25 mouse cellular contexts compared by ENCODE assay signal in genomic region chr4:31203286-31203685, GRCm38 (mm10).
A peak's percentile ranks its signal among the peaks of the same experiment; 100 is the strongest.
DNase-seq lines count a peak whose midpoint lies in the region; ATAC-seq and TF ChIP-seq lines count a peak whose summit lies in the region.
"Had no signal": no experiment of that assay in that cellular context is flagged by ENCODE, and none has a peak within 500 bp of the region (broad histone marks: within the 10 kb centered on the region; RNA-seq: fewer than 3 reads in every experiment).

No protein-coding gene starts in this region.

- no peak overlapping the region for H3K4me2 ChIP-seq in embryonic facial prominence, embryonic 14.5 days (ENCODE audit: low read depth, low read length)
- H3K4me2 ChIP-seq in kidney, embryonic 15.5 days = no peak overlapping the region
- no peak overlapping the region for H3K4me2 ChIP-seq in kidney, postnatal 0 days (ENCODE audit: low read length)
- H3K4me2 ChIP-seq in neural tube, embryonic 11.5 days (ENCODE audit: low read depth) = no peak overlapping the region
- H3K4me2 ChIP-seq in neural tube, embryonic 15.5 days = no peak overlapping the region
- H3K4me2 ChIP-seq: embryonic facial prominence, embryonic 13.5 days; forebrain, embryonic 13.5 days; forebrain, embryonic 15.5 days had no signal

- no peaks in the 10 kb centered on the region for H3K36me3 ChIP-seq in embryonic facial prominence, embryonic 14.5 days (ENCODE audit: control insufficient read depth, insufficient read depth, low read length)
- H3K36me3 ChIP-seq in embryonic facial prominence, embryonic 10.5 days (replicated peaks) = no peaks in the 10 kb centered on the region
- no peaks in the 10 kb centered on the region for H3K36me3 ChIP-seq in kidney, embryonic 15.5 days
- H3K36me3 ChIP-seq in kidney, postnatal 0 days (ENCODE audit: insufficient read depth, low read length) = no peaks in the 10 kb centered on the region
- no peaks in the 10 kb centered on the region for H3K36me3 ChIP-seq in neural tube, embryonic 11.5 days (ENCODE audit: control insufficient read depth, insufficient read depth, low read length)
- no peaks in the 10 kb centered on the region for H3K36me3 ChIP-seq in neural tube, embryonic 15.5 days
- H3K36me3 ChIP-seq: embryonic facial prominence, embryonic 13.5 days; forebrain, embryonic 15.5 days; G1E had no signal

- no peak overlapping the region for H3K4me3 ChIP-seq in embryonic facial prominence, embryonic 14.5 days (ENCODE audit: low read depth, low read length)
- H3K4me3 ChIP-seq in embryonic facial prominence, embryonic 10.5 days = no peak overlapping the region
- H3K4me3 ChIP-seq in kidney, embryonic 15.5 days (replicated peaks) = no peak overlapping the region
- H3K4me3 ChIP-seq in kidney, postnatal 0 days (replicated peaks; ENCODE audit: low read depth, low read length) = no peak overlapping the region
- no peak overlapping the region for H3K4me3 ChIP-seq in neural tube, embryonic 11.5 days (ENCODE audit: low read depth, low read length)
- H3K4me3 ChIP-seq in neural tube, embryonic 15.5 days (replicated peaks) = no peak overlapping the region
- H3K4me3 ChIP-seq: embryonic facial prominence, embryonic 13.5 days; forebrain, embryonic 13.5 days; forebrain, embryonic 15.5 days had no signal

- no peaks in the 10 kb centered on the region for H3K4me1 ChIP-seq in embryonic facial prominence, embryonic 14.5 days (ENCODE audit: control insufficient read depth, insufficient read depth, low read length)
- H3K4me1 ChIP-seq in embryonic facial prominence, embryonic 10.5 days = no peaks in the 10 kb centered on the region
- H3K4me1 ChIP-seq in kidney, embryonic 15.5 days = no peaks in the 10 kb centered on the region
- H3K4me1 ChIP-seq in kidney, postnatal 0 days (replicated peaks; ENCODE audit: insufficient read depth, low read length) = no peaks in the 10 kb centered on the region
- no peaks in the 10 kb centered on the region for H3K4me1 ChIP-seq in neural tube, embryonic 11.5 days (ENCODE audit: control insufficient read depth, insufficient read depth, low read length)
- H3K4me1 ChIP-seq in neural tube, embryonic 15.5 days = no peaks in the 10 kb centered on the region
- H3K4me1 ChIP-seq: embryonic facial prominence, embryonic 13.5 days had no signal

- no peak overlapping the region for H3K9ac ChIP-seq in embryonic facial prominence, embryonic 14.5 days (ENCODE audit: low read depth, low read length)
- H3K9ac ChIP-seq in kidney, embryonic 15.5 days = no peak overlapping the region
- H3K9ac ChIP-seq in kidney, postnatal 0 days (ENCODE audit: low read depth, low read length) = no peak overlapping the region
- no peak overlapping the region for H3K9ac ChIP-seq in neural tube, embryonic 11.5 days (ENCODE audit: low read length)
- no peak overlapping the region for H3K9ac ChIP-seq in neural tube, embryonic 15.5 days (replicated peaks)
- H3K9ac ChIP-seq: embryonic facial prominence, embryonic 13.5 days; forebrain, embryonic 13.5 days; forebrain, embryonic 15.5 days; forebrain, postnatal 0 days had no signal

- 56% methylated on average over 3 of the region's 3 CpGs for WGBS in embryonic facial prominence, embryonic 14.5 days
- WGBS in embryonic facial prominence, embryonic 10.5 days = 78% methylated on average over 3 of the region's 3 CpGs
- WGBS in kidney, embryonic 15.5 days = 23% methylated on average over 3 of the region's 3 CpGs
- 52% methylated on average over 3 of the region's 3 CpGs for whole genome bisulfite sequencing in kidney, postnatal 0 days
- 57% methylated on average over 3 of the region's 3 CpGs for WGBS in neural tube, embryonic 11.5 days
- WGBS in neural tube, embryonic 15.5 days = 68% methylated on average over 3 of the region's 3 CpGs

- no peaks in the 10 kb centered on the region for H3K9me3 ChIP-seq in embryonic facial prominence, embryonic 14.5 days (ENCODE audit: control insufficient read depth, low read length)
- H3K9me3 ChIP-seq in embryonic facial prominence, embryonic 10.5 days = no peaks in the 10 kb centered on the region
- H3K9me3 ChIP-seq in kidney, embryonic 15.5 days (replicated peaks) = no peaks in the 10 kb centered on the region
- no peaks in the 10 kb centered on the region for H3K9me3 ChIP-seq in kidney, postnatal 0 days (replicated peaks; ENCODE audit: low read length)
- H3K9me3 ChIP-seq in neural tube, embryonic 11.5 days (ENCODE audit: control insufficient read depth, low read length) = no peaks in the 10 kb centered on the region
- no peaks in the 10 kb centered on the region for H3K9me3 ChIP-seq in neural tube, embryonic 15.5 days (replicated peaks)
- H3K9me3 ChIP-seq: embryonic facial prominence, embryonic 13.5 days; forebrain, embryonic 13.5 days; forebrain, embryonic 15.5 days had no signal

- no peak overlapping the region for H3K27ac ChIP-seq in embryonic facial prominence, embryonic 14.5 days (replicated peaks; ENCODE audit: low read depth, low read length)
- H3K27ac ChIP-seq in embryonic facial prominence, embryonic 10.5 days (replicated peaks) = no peak overlapping the region
- H3K27ac ChIP-seq in kidney, embryonic 15.5 days = no peak overlapping the region
- H3K27ac ChIP-seq in kidney, postnatal 0 days = no peak overlapping the region
- H3K27ac ChIP-seq in neural tube, embryonic 11.5 days (ENCODE audit: low read depth, low read length) = no peak overlapping the region
- no peak overlapping the region for H3K27ac ChIP-seq in neural tube, embryonic 15.5 days (replicated peaks)
- H3K27ac ChIP-seq: embryonic facial prominence, embryonic 13.5 days; forebrain, embryonic 13.5 days; forebrain, embryonic 15.5 days had no signal

- ATAC-seq in embryonic facial prominence, embryonic 14.5 days (ENCODE audit: low read depth) = no peak
- peak; percentile 85 for ATAC-seq in kidney, embryonic 15.5 days (replicated peaks; ENCODE audit: low FRiP score)
- 0 out of 2 replicates have a peak, but pooled peaks have one; percentile 73 for ATAC-seq in kidney, postnatal 0 days (replicated peaks; ENCODE audit: low FRiP score, low read depth)
- no peak for ATAC-seq in neural tube, embryonic 11.5 days (ENCODE audit: insufficient read depth, low FRiP score, low TSS enrichment)
- no peak for ATAC-seq in neural tube, embryonic 15.5 days (ENCODE audit: low FRiP score)
- ATAC-seq: activated CD4-positive, CD25-positive, alpha-beta regulatory T cell, adult 4 months; CD4-positive, CD25-positive, alpha-beta regulatory T cell, adult 4 months; forebrain, embryonic 13.5 days; forebrain, embryonic 15.5 days; forebrain, postnatal 0 days; Patski had no signal

- H3K27me3 ChIP-seq in embryonic facial prominence, embryonic 14.5 days (replicated peaks; ENCODE audit: control insufficient read depth, insufficient read depth, low read length) = no peaks in the 10 kb centered on the region
- no peaks in the 10 kb centered on the region for H3K27me3 ChIP-seq in embryonic facial prominence, embryonic 10.5 days (replicated peaks; ENCODE audit: low read depth, poor library complexity, severe bottlenecking)
- no peaks in the 10 kb centered on the region for H3K27me3 ChIP-seq in kidney, embryonic 15.5 days
- H3K27me3 ChIP-seq in kidney, postnatal 0 days (ENCODE audit: insufficient read depth, low read length) = no peaks in the 10 kb centered on the region
- no peaks in the 10 kb centered on the region for H3K27me3 ChIP-seq in neural tube, embryonic 11.5 days (ENCODE audit: control insufficient read depth, insufficient read depth, low read length)
- no peaks in the 10 kb centered on the region for H3K27me3 ChIP-seq in neural tube, embryonic 15.5 days (replicated peaks)
- H3K27me3 ChIP-seq: CH12.LX; embryonic facial prominence, embryonic 13.5 days; forebrain, embryonic 13.5 days; forebrain, embryonic 15.5 days; Patski had no signal

- peak; percentile 20 for DNase-seq in embryonic facial prominence, embryonic 14.5 days (ENCODE audit: low spot score)
- no peak for DNase-seq in embryonic facial prominence, embryonic 10.5 days (ENCODE audit: low spot score)
- DNase-seq in kidney, adult 8-10 months = no peak
- DNase-seq in kidney, postnatal 0 days (ENCODE audit: low spot score) = peak; percentile 61
- DNase-seq in kidney, postnatal 4 days = no peak
- peak; percentile 10 for DNase-seq in neural tube, embryonic 11.5 days (ENCODE audit: low spot score)
- DNase-seq: adrenal gland, postnatal 10 days; adrenal gland, postnatal 25 days; B cell, adult 2 months; cerebellum, adult 11-12 months; cerebellum, adult 2 months; cerebellum, adult 9-10 months; cerebellum, postnatal 10 days; cerebellum, postnatal 25 days; forebrain, postnatal 0 days had no signal

- no peak for TF ChIP-seq CTCF in kidney, postnatal 0 days (IDR thresholded peaks at IDR 0.05; ENCODE audit: low read depth)

Comparison
In these comparisons a context has a peak if more than half of its experiments do, and no peak if none do; other contexts are left out.
1. DNase-seq: peak in embryonic facial prominence, embryonic 14.5 days (single experiment), kidney, postnatal 0 days (single experiment) and neural tube, embryonic 11.5 days (single experiment); none in embryonic facial prominence, embryonic 10.5 days (single experiment), kidney, adult 8-10 months (0 of 2) and kidney, postnatal 4 days (0 of 2).
2. ATAC-seq: peak in kidney, embryonic 15.5 days (single experiment) and kidney, postnatal 0 days (single experiment); none in embryonic facial prominence, embryonic 14.5 days (single experiment), neural tube, embryonic 11.5 days (single experiment) and neural tube, embryonic 15.5 days (single experiment).